Mouse (Mus musculus): Measurements from ENCODE around the gene Rab25.

The Rab25 gene

DNA sequence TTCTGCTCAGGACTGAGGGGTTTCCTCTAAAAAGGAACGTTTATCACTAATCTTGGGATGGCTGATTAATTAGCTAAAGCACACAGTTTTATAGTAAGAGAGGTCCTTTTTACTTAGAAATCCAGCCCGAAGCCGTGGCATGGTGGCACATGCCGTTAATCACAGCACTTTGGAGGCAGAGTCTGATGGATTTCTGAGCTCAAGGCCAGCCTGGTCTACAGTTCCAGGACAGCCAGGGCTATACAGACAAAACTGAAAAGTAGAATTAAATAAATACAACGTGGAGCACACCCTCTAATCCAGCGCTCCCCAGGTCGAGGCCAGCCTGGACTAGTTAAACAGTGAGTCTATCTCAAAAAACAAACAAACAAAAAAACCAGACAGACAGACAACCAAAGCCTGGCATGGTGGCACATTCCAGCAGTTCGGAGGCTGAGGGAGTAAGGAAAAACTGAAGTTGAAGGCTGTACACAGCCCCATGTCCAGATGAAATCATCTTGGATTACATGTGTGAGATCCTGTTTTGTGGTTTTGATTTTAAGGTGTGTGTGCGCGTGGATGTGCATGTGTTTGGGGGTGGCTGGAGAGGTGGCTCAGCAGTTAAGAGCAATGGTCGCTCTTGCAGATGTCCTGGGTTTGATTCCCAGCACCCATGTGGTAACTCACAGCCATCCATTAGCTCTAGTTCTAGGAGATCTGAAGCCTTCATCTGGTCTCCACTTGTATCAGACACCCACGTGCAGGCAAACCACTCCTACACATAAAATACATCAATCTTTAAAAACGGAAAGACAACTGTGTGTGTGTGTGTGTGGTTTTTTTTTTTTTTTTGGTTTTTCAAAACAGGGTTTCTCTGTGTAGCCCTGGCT, 37.4 kb downstream of the Rab25 start:
- TF ChIP-seq NANOG (IDR thresholded peaks at IDR 0.05; ENCODE audit: borderline replicate concordance, low read length), result no peak
- TF ChIP-seq POU5F1 (IDR thresholded peaks at IDR 0.05; ENCODE audit: borderline replicate concordance, low read length), result no peak
- no peak for TF ChIP-seq CTCF (conservative IDR thresholded peaks at IDR 0.05; ENCODE audit: low read length)
- 0 out of 2 replicates have a peak, but pooled peaks cover 5% of the 10 kb centered on the region for H3K27me3 ChIP-seq (ENCODE audit: insufficient read depth, low read length)
- H3K9me3 ChIP-seq (ENCODE audit: low read length), result no peaks in the 10 kb centered on the region
- peaks cover 90% of the 10 kb centered on the region for H3K4me1 ChIP-seq (replicated peaks; ENCODE audit: low read depth, low read length)
- peak overlapping the region; percentile 77 for H3K4me3 ChIP-seq (replicated peaks; ENCODE audit: low read length)
- peaks cover 11% of the 10 kb centered on the region for H3K36me3 ChIP-seq (ENCODE audit: insufficient read depth, low read length)

DNA sequence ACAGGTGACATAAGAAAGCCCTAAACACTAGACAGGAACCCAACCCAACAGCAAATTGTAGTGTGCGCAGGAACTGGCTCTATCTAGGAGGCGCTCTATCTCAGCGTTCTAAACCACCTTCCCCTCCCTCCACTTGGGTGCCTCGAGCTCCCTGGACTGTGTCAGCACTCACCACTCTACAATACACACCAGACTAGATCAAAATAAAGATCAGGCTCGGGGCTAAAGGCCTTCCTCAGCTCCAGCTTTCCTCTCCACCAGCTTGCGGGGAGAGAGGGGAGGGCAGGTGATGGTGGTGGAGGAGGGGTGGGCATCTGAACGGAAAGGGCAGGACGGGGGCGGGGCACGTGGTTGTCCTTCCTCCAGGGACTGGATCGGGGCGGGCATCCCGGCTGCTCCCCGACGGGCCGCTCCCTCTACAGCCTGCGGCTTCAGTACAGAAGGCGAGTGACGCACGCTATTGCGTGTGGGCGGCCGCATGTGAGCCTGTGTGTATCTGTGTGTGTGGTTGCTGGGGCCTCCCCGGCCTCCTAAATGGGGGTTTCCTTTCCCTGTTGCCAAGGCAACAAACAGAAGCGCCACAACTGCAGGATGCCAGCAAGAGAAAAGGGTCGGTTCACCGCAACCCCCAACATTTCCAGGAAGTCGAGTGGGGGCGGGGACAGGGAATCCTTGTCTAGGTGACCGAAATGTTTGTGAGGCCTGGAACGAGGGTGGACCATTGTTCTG, 38.2 kb downstream of the Rab25 start, which contains the start of gene Lmna:
Gene Lmna, minus strand, starts transcription at position 265 of the 729 bp plus-strand sequence.
- peaks cover 90% of the 10 kb centered on the region for H3K4me1 ChIP-seq (replicated peaks; ENCODE audit: low read depth, low read length)

DNA sequence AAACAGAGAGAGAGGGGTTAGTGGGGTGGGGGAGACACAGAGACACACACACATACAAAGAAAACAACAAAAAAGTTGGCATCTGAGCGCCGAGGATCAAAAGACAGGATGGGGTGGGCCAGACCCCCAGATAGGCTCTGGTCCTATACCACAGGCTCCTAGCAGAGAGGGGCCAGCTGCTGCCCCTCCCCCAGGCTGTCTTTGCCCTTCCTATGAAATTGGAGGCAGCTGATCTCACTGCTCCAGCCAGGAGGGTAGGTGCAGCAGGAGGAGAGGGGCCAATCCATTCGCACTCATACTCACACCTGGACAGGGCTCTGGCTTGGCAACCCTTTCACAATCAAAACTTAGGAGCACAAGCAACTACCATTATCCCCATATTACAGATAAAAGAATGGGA, 38.9 kb downstream of the Rab25 start:
- Histone ChIP-seq H3K4me3 (replicated peaks; ENCODE audit: low read length) (peak overlapping the region; percentile 77), H3K36me3 (ENCODE audit: insufficient read depth, low read length) (peaks cover 11% of the 10 kb centered on the region), H3K27me3 (ENCODE audit: insufficient read depth, low read length) (0 out of 2 replicates have a peak, but pooled peaks cover 5% of the 10 kb centered on the region), H3K4me1 (replicated peaks; ENCODE audit: low read depth, low read length) (peaks cover 90% of the 10 kb centered on the region), H3K9me3 (ENCODE audit: low read length) (no peaks in the 10 kb centered on the region)
- no peak for TF ChIP-seq POU5F1 (IDR thresholded peaks at IDR 0.05; ENCODE audit: borderline replicate concordance, low read length)
- TF ChIP-seq CTCF (conservative IDR thresholded peaks at IDR 0.05; ENCODE audit: low read length), result no peak
- TF ChIP-seq NANOG (IDR thresholded peaks at IDR 0.05; ENCODE audit: borderline replicate concordance, low read length), result no peak

More for the DNA sequence above, 38.2 kb downstream of the Rab25 start, which contains the start of gene Lmna:
- Histone ChIP-seq H3K36me3 (ENCODE audit: insufficient read depth, low read length) (peaks cover 11% of the 10 kb centered on the region), H3K4me3 (replicated peaks; ENCODE audit: low read length) (peak within 1 kb of the TSS; percentile 77), H3K27me3 (ENCODE audit: insufficient read depth, low read length) (0 out of 2 replicates have a peak, but pooled peaks cover 5% of the 10 kb centered on the region), H3K9me3 (ENCODE audit: low read length) (no peaks in the 10 kb centered on the region)
- TF ChIP-seq POU5F1 (IDR thresholded peaks at IDR 0.05; ENCODE audit: borderline replicate concordance, low read length), result no peak
- TF ChIP-seq CTCF (conservative IDR thresholded peaks at IDR 0.05; ENCODE audit: low read length), result peak; percentile 19; the same call in 1 of the 2 replicates
- TF ChIP-seq NANOG (IDR thresholded peaks at IDR 0.05; ENCODE audit: borderline replicate concordance, low read length), result no peak

DNA sequence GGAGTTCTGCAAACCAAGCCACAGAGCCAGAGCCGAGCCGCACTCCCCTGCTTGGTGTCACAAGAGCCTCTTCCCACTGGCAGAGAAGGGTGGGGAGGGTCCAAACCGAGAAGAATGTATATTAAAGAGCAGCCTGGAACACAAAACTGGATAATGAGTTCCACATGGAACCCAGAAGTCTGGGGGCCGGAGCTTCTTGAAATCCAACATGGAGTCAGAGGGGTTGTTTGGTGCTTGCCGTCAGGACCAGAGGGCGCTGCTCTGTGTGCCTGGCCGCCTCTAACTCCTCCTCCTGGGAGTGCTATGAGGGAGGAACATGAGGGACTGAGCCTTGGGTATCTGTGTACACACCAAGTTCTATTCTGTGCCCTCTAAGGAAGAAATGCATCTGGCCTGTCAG, 42.3 kb downstream of the Rab25 start:
- Histone ChIP-seq H3K4me1 (replicated peaks; ENCODE audit: low read depth, low read length) (peaks cover 91% of the 10 kb centered on the region), H3K36me3 (ENCODE audit: insufficient read depth, low read length) (peaks cover 11% of the 10 kb centered on the region), H3K9me3 (ENCODE audit: low read length) (no peaks in the 10 kb centered on the region), H3K27me3 (ENCODE audit: insufficient read depth, low read length) (peaks cover 14% of the 10 kb centered on the region), H3K4me3 (replicated peaks; ENCODE audit: low read length) (peak overlapping the region; percentile 74)
- no peak for TF ChIP-seq CTCF (conservative IDR thresholded peaks at IDR 0.05; ENCODE audit: low read length)
- no peak for TF ChIP-seq NANOG (IDR thresholded peaks at IDR 0.05; ENCODE audit: borderline replicate concordance, low read length)

DNA sequence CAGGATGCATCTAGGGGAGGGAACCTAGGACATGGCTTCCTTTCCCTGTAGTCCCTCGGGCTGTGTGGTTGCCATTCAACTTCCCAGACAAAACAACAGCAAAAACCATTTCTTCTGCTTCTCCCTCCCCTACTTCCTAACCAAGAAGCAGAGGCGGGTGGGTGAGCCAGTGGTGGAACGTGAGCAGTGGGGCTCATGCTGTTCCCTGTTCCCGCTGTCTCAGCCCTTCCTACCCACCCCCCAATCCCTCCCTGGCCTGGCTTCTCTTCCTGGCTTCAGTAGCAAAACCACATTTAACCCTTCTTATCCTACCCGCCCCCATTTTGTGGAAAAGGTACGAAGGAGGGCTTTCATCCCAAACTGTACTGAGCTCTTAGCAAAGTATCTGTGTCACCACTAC, 43.0 kb downstream of the Rab25 start:
- Histone ChIP-seq H3K36me3 (ENCODE audit: insufficient read depth, low read length) (peaks cover 11% of the 10 kb centered on the region), H3K4me1 (replicated peaks; ENCODE audit: low read depth, low read length) (peaks cover 93% of the 10 kb centered on the region), H3K4me3 (replicated peaks; ENCODE audit: low read length) (peak overlapping the region; percentile 74), H3K27me3 (ENCODE audit: insufficient read depth, low read length) (peaks cover 14% of the 10 kb centered on the region), H3K9me3 (ENCODE audit: low read length) (no peaks in the 10 kb centered on the region)
- TF ChIP-seq NANOG (IDR thresholded peaks at IDR 0.05; ENCODE audit: borderline replicate concordance, low read length) (no peak), POU5F1 (IDR thresholded peaks at IDR 0.05; ENCODE audit: borderline replicate concordance, low read length) (no peak), CTCF (conservative IDR thresholded peaks at IDR 0.05; ENCODE audit: low read length) (no peak)

DNA sequence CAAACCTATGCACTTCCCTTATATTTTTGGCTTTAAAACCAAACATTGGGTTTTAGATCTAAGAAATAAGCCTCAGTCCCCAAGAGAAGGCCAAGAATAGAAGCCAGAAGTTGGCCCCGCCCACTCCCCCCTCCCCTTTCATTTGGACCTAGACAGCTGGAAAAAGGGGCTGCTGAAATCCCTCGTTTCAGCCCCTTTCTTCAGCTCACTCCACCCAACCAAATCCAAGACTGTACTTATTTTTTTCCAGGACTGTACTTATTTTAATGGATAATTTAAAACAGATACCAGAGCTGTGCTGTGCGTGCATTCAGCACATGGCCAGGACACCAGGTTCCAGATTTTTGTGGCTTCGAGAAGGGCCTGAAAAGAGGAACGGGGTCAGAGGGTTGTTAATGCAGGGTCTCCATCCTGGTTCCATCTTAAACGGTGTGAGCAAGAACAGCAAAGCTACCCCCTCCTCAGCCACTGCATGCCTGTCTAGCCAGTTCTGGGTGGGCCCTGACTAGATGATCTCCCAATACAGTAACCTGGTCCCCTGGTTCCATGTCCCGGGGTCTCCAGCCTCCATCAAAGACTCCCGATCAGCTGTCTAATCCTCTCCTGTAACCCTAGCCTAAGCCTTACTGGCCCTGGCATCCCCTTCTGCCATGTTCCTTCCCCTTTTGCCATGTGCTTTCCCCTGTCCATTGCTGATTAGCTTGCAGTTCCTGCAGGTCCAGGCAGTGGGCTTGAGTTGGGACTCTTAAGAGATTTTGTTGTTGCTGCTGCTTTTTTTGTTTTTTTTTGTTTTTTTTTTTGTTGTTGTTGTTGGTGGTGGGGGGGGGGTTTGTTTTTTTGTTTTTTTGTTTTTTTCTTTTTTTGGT, 44.0 kb downstream of the Rab25 start:
- Histone ChIP-seq H3K4me3 (replicated peaks; ENCODE audit: low read length) (peak overlapping the region; percentile 85; the same call in 1 of the 2 replicates), H3K27me3 (ENCODE audit: insufficient read depth, low read length) (peaks cover 14% of the 10 kb centered on the region), H3K36me3 (ENCODE audit: insufficient read depth, low read length) (peaks cover 11% of the 10 kb centered on the region), H3K4me1 (replicated peaks; ENCODE audit: low read depth, low read length) (peaks cover 96% of the 10 kb centered on the region), H3K9me3 (ENCODE audit: low read length) (no peaks in the 10 kb centered on the region)
- TF ChIP-seq POU5F1 (IDR thresholded peaks at IDR 0.05; ENCODE audit: borderline replicate concordance, low read length) (no peak), NANOG (IDR thresholded peaks at IDR 0.05; ENCODE audit: borderline replicate concordance, low read length) (no peak), CTCF (conservative IDR thresholded peaks at IDR 0.05; ENCODE audit: low read length) (no peak)

DNA sequence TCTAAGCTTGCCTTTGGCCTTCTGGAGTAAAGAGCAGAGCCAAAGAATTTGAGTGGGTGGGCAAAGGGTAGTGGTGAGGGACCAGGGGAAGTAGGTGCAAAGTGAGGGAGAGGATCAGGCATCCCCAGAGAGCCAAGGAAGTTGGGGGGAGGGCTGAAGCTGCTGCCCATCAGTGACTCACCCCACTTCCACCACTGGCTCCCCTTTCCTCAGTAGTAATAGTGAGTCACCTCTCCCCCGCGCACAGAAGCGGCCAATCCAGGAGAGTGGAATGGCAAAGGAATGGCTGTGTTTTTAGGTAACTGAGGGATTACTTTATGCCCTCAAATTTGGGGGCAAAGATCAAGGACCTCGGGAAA, 44.6 kb downstream of the Rab25 start:
- no peak for TF ChIP-seq CTCF (conservative IDR thresholded peaks at IDR 0.05; ENCODE audit: low read length)
- TF ChIP-seq NANOG (IDR thresholded peaks at IDR 0.05; ENCODE audit: borderline replicate concordance, low read length), result no peak
- no peak for TF ChIP-seq POU5F1 (IDR thresholded peaks at IDR 0.05; ENCODE audit: borderline replicate concordance, low read length)
- peak overlapping the region; percentile 85 for H3K4me3 ChIP-seq (replicated peaks; ENCODE audit: low read length)
- peaks cover 11% of the 10 kb centered on the region for H3K36me3 ChIP-seq (ENCODE audit: insufficient read depth, low read length)
- H3K9me3 ChIP-seq (ENCODE audit: low read length), result no peaks in the 10 kb centered on the region
- peaks cover 14% of the 10 kb centered on the region for H3K27me3 ChIP-seq (ENCODE audit: insufficient read depth, low read length)
- peaks cover 89% of the 10 kb centered on the region for H3K4me1 ChIP-seq (replicated peaks; ENCODE audit: low read depth, low read length)

All from E14TG2a.4 (cell line).